Mouse (Mus musculus) ES-E14 (cell line): ENCODE results near the gene Slc35b1. TPM values are rescaled to one million over a fixed set of nuclear protein-coding genes. Genes with fewer than 3 reads are reported as not detected.

Experiments
- DNase-seq: peaks from one replicate; pipeline ENCODE4 v3.0.0-alpha.2; 2013; ENCODE audit warnings: low read depth, low spot score
- H3K27ac ChIP-seq: 2 replicates; pipeline ENCODE4 v1.5.1; 2012; ENCODE audit warnings: low read depth, mild to moderate bottlenecking, low read length, moderate library complexity, mixed read lengths; ENCODE audit not compliant: poor library complexity, insufficient read depth, severe bottlenecking
- H3K36me3 ChIP-seq: 2 replicates; pipeline ENCODE4 v1.6.1; 2012; ENCODE audit warnings: mild to moderate bottlenecking, low read length, moderate library complexity, mixed read lengths; ENCODE audit not compliant: control insufficient read depth, poor library complexity, insufficient read depth, severe bottlenecking
- H3K4me1 ChIP-seq, 2 experiments: fragments of 150-350 bp in 1 of 2; sonication (generic) in 1 of 2; 2 replicates each; pipeline ENCODE4 v1.6.1; 2012; ENCODE audit warnings: low read length in 2 of 2, mild to moderate bottlenecking in 1 of 2, mixed read lengths in 1 of 2; ENCODE audit not compliant: control insufficient read depth in 2 of 2, insufficient read depth in 2 of 2, poor library complexity in 1 of 2
- H3K4me3 ChIP-seq, 2 experiments: fragments of 150-350 bp in 1 of 2; sonication (generic) in 1 of 2; 2 replicates each; pipeline ENCODE4 v1.5.1; 2012; ENCODE audit warnings: low read length in 2 of 2, low read depth in 1 of 2, mild to moderate bottlenecking in 1 of 2, mixed read lengths in 1 of 2; ENCODE audit not compliant: insufficient read depth in 1 of 2, poor library complexity in 1 of 2, severe bottlenecking in 1 of 2
- H3K9ac ChIP-seq: 2 replicates; pipeline ENCODE4 v1.6.1; 2012; ENCODE audit warnings: low read depth, mild to moderate bottlenecking, low read length, mixed read lengths; ENCODE audit not compliant: poor library complexity, insufficient read depth, severe bottlenecking
- H3K9me3 ChIP-seq: fragments of 150-350 bp; sonication (generic); 2 replicates; pipeline ENCODE4 v1.6.1; 2012; ENCODE audit warnings: low read depth, mild to moderate bottlenecking, low read length; ENCODE audit not compliant: control insufficient read depth, insufficient read depth
- CHD2 ChIP-seq: IDR thresholded peaks from 2 replicates; pipeline ENCODE4 v1.6.1; 2014; ENCODE audit warnings: mild to moderate bottlenecking, low read depth, low read length, inconsistent platforms
- HCFC1 ChIP-seq: IDR thresholded peaks from 2 replicates; pipeline ENCODE4 v1.6.1; 2012; ENCODE audit warnings: low read length, inconsistent platforms, borderline replicate concordance; ENCODE audit not compliant: insufficient read depth
- MAFK ChIP-seq: IDR thresholded peaks from 2 replicates; pipeline ENCODE4 v1.6.1; 2014; ENCODE audit warnings: mild to moderate bottlenecking, low read depth, low read length, inconsistent platforms; ENCODE audit not compliant: insufficient read depth
- ZC3H11A ChIP-seq: IDR thresholded peaks from 2 replicates; pipeline ENCODE4 v1.6.1; 2012; ENCODE audit warnings: low read depth, mild to moderate bottlenecking, inconsistent platforms, low read length, borderline replicate concordance
- ZNF384 ChIP-seq: IDR thresholded peaks from 2 replicates; pipeline ENCODE4 v1.6.1; 2012; ENCODE audit warnings: low read depth, low read length, inconsistent platforms
- in situ Hi-C, 2 experiments: fragments of 600-800 bp; cut with MboI; formaldehyde crosslinking; loops; one replicate each; pipeline ENCODE4 v1.15.1; 2025; ENCODE audit warnings: low sequenced_read_pairs in 2 of 2, inconsistent platforms in 1 of 2; ENCODE audit not compliant: unreplicated experiment in 2 of 2
- total RNA-seq: library from RNA; depleted of rRNA; stranded (reverse); fragments of 300-350 nt; gene quantifications from 2 replicates; pipeline ENCODE4 v1.2.3, GENCODE M21; 2012

Gene Slc35b1
- total RNA-seq, 1 experiment = 156 TPM

- DNase-seq = no peak
- in situ Hi-C loops = no loop called here
Measured at GRCm38 (mm10) chr11:95339471-95340021, 44.9 kb upstream of the Slc35b1 start.

GRCm38 (mm10) chr11:95340259-95340658 lies 44.2 kb upstream of the Slc35b1 start:
- TF ChIP-seq MAFK (no peak), HCFC1 (no peak), ZNF384 (no peak), CHD2 (no peak), ZC3H11A (no peak)
- Histone ChIP-seq H3K27ac (no peak overlapping the region), H3K9me3 (no peaks in the 10 kb centered on the region), H3K9ac (no peak overlapping the region), H3K36me3 (peaks cover 1% of the 10 kb centered on the region; the same call in 1 of the 2 replicates), H3K4me3 (no peak overlapping the region), H3K4me1 (peaks cover 2 to 6% of the 10 kb centered on the region in 2 experiments; a peak in 3 of 4 replicates)
- no peak for DNase-seq
- in situ Hi-C loops = no loop called here

More at GRCm38 (mm10) chr11:95339471-95340021, 44.9 kb upstream of the Slc35b1 start:
- Histone ChIP-seq H3K36me3 (no peaks in the 10 kb centered on the region), H3K9me3 (no peaks in the 10 kb centered on the region), H3K27ac (no peak overlapping the region), H3K4me3 (no peak overlapping the region), H3K4me1 (peaks cover 2% of the 10 kb centered on the region in 2 experiments; a peak in 3 of 4 replicates), H3K9ac (no peak overlapping the region; the same call in 1 of the 2 replicates)
- no peak for TF ChIP-seq ZC3H11A
- no peak for TF ChIP-seq MAFK
- TF ChIP-seq HCFC1 = no peak
- no peak for TF ChIP-seq ZNF384
- TF ChIP-seq CHD2 = no peak

- Histone ChIP-seq H3K27ac (no peak overlapping the region), H3K4me3 (no peak overlapping the region), H3K9me3 (no peaks in the 10 kb centered on the region), H3K9ac (no peak overlapping the region), H3K36me3 (peaks cover 2% of the 10 kb centered on the region; the same call in 1 of the 2 replicates), H3K4me1 (peaks cover 2 to 8% of the 10 kb centered on the region in 2 experiments; a peak in 3 of 4 replicates)
- TF ChIP-seq CHD2 (no peak), MAFK (no peak), ZC3H11A (no peak), HCFC1 (no peak), ZNF384 (no peak)
- DNase-seq = no peak
- in situ Hi-C loops = no loop called here
Measured at GRCm38 (mm10) chr11:95340664-95341063, 43.8 kb upstream of the Slc35b1 start.

- H3K4me1 ChIP-seq = peaks cover 0 to 8% of the 10 kb centered on the region in 2 experiments; a peak in 2 of 4 replicates
- no peak overlapping the region for H3K4me3 ChIP-seq
- no peak for DNase-seq
- H3K27ac ChIP-seq = no peak overlapping the region
- H3K9me3 ChIP-seq = no peaks in the 10 kb centered on the region
- peaks cover 4% of the 10 kb centered on the region for H3K36me3 ChIP-seq
- TF ChIP-seq MAFK (no peak), ZNF384 (no peak), HCFC1 (no peak), CHD2 (no peak), ZC3H11A (no peak)
- H3K9ac ChIP-seq = no peak overlapping the region
- in situ Hi-C loops = no loop called here
Measured at GRCm38 (mm10) chr11:95343180-95343579, 41.3 kb upstream of the Slc35b1 start.
